Mouse (Mus musculus) C2C12 (cell line): Measurements from ENCODE around the gene Gle1.

Experiments used
- CEBPB ChIP-seq: IDR thresholded peaks from one replicate; pipeline ENCODE4 v1.6.1; 2011; ENCODE audit warnings: low read depth, mild to moderate bottlenecking, control low read depth, moderate library complexity
- CTCF ChIP-seq: IDR thresholded peaks from one replicate; pipeline ENCODE4 v1.5.1; 2011; ENCODE audit not compliant: control insufficient read depth, insufficient read depth, insufficient read length
- FOSL1 ChIP-seq: IDR thresholded peaks from one replicate; pipeline ENCODE4 v1.8.0; 2011; ENCODE audit warnings: mild to moderate bottlenecking, low read length; ENCODE audit not compliant: poor library complexity, insufficient read depth, severe bottlenecking
- MAX ChIP-seq: IDR thresholded peaks from one replicate; pipeline ENCODE4 v1.6.1; 2011; ENCODE audit warnings: mild to moderate bottlenecking, control low read depth
- MYOD1 ChIP-seq: IDR thresholded peaks from one replicate; pipeline ENCODE4 v1.6.1; 2011; ENCODE audit warnings: low read depth; ENCODE audit not compliant: control insufficient read depth, insufficient read length
- MYOG ChIP-seq: IDR thresholded peaks from one replicate; pipeline ENCODE4 v1.6.1; 2011; ENCODE audit not compliant: control insufficient read depth, insufficient read length; ENCODE audit errors: extremely low read depth
- USF1 ChIP-seq: IDR thresholded peaks from one replicate; pipeline ENCODE4 v1.6.1; 2011; ENCODE audit warnings: low read depth, mild to moderate bottlenecking, control low read depth, moderate library complexity

DNA sequence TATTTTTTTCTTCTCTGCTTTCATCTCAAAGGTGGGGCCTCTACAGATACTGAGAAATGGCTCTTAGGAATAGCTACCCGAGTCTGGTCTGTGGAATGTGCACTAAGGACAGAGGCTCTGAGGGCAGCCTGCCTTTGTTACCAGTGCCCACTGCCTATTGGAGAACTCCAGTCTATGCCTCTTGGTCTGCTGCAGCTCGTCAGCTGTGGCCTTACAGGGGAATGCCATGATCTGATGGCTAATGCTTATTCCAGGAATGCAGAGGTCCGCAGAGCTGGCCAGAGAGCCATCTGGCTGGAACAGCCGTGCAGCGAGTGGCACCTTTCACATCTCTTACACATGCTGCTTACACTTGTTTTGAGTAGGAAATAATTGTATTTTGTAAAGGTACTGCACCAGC is 32.5 kb downstream of the Gle1 start:
- no peak for TF ChIP-seq USF1
- TF ChIP-seq CTCF, result no peak
- TF ChIP-seq MYOG, result no peak
- TF ChIP-seq MAX, result no peak
- no peak for TF ChIP-seq MYOD1
- TF ChIP-seq CEBPB, result no peak
- no peak for TF ChIP-seq FOSL1
